Comparison of ENCODE assay signal across 15 mouse cellular contexts in the genomic region with DNA sequence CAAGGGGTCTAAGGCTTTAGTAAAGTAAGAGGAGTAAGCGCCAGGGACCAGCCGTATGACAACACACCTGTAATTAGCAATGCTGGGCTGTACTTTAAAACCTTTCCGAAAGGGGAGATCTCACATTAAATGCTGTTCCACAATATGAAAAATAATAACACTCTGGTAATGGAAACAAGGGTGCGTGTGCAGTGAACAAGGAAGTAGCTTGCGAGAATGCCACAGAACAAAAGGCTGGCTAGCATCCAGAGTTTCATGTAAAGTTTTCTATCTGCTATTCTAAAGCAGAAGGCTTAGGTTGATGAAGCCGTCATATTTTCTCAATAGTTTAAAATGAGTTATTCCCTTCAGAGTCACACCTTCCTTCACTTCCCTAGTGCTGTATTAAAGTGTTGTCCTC.
"Had no signal": no experiment of that assay in that cellular context is flagged by ENCODE, and none has a peak within 500 bp of the region (broad histone marks: within the 10 kb centered on the region; RNA-seq: fewer than 3 reads in every experiment).

No protein-coding gene starts in this region.

- ATAC-seq: intestine, embryonic 15.5 days had no signal

- DNase-seq: kidney, adult 11 months; kidney, adult 8-10 months; kidney, postnatal 25 days; layer of hippocampus, adult 9-11 months; liver, embryonic 13.5 days; lung, postnatal 10 days; midbrain, embryonic 14.5 days; right cerebral cortex, adult 18-20 months; right cerebral cortex, postnatal 14 days; right cerebral cortex, postnatal 4 days; thymus, adult 18-20 months; thymus, postnatal 36 days had no signal

- H3K4me2 ChIP-seq: intestine, embryonic 15.5 days; liver, embryonic 13.5 days; midbrain, embryonic 11.5 days had no signal

- H3K9ac ChIP-seq: intestine, embryonic 15.5 days; liver, embryonic 13.5 days had no signal

- H3K4me3 ChIP-seq: intestine, embryonic 15.5 days; layer of hippocampus, adult 2 months; liver, embryonic 13.5 days had no signal

- H3K9me3 ChIP-seq: intestine, embryonic 15.5 days; liver, embryonic 13.5 days had no signal

- H3K27me3 ChIP-seq: intestine, embryonic 15.5 days; liver, embryonic 13.5 days had no signal

- H3K36me3 ChIP-seq: intestine, embryonic 15.5 days; liver, embryonic 13.5 days had no signal

- H3K27ac ChIP-seq: intestine, embryonic 15.5 days; layer of hippocampus, adult 2 months; liver, embryonic 13.5 days had no signal

- H3K4me1 ChIP-seq: intestine, embryonic 15.5 days had no signal
